Mouse (Mus musculus): ENCODE results near the gene Cbln3. TPM values are rescaled to one million over a fixed set of nuclear protein-coding genes. Genes with fewer than 3 reads are reported as not detected.

Gene Cbln3
- total RNA-seq, 2 experiments from 2014 or later = 0.32 to 0.54 TPM

DNA sequence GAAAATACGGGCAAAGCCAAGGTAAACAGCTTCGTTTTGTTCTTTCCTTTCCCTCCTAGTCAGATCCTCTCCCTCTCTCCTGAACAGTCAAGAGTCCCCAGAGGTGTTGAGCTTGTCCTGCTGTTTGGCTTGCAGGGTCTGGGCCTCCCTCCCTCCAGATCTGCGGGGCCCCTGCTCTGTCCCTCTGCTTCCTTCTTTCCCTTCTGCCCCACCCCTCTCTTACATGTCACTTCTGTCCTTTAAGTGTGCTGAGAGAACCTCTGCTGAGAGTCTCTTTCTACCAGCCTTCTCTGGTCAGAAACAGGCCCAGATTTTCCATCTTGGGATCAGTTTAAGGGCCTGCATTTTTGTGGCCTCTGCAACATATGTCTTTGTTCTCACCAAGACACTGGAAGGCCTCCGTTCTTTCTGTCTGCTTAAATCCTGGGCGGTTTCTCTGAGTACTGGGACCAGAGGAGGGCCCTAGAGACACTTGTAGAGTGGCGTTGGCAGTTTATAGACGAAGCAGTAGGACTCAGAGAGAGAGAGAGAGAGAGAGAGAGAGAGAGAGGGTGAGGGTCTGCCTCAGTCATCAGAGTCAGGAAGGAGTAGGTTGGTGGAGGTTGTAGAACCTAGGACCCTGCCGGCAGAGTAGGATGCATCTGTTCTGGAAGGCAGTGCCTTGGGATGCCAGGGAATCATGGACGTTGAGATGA lies 29.6 kb downstream of the Cbln3 start:
- Histone ChIP-seq H3K27ac (peak overlapping the region; percentile 68), H3K4me3 (peak overlapping the region; percentile 66)
- no peak for DNase-seq (ENCODE audit: low spot score in 2 of 2)
- TF ChIP-seq CTCF (conservative IDR thresholded peaks at IDR 0.05) = no peak

DNA sequence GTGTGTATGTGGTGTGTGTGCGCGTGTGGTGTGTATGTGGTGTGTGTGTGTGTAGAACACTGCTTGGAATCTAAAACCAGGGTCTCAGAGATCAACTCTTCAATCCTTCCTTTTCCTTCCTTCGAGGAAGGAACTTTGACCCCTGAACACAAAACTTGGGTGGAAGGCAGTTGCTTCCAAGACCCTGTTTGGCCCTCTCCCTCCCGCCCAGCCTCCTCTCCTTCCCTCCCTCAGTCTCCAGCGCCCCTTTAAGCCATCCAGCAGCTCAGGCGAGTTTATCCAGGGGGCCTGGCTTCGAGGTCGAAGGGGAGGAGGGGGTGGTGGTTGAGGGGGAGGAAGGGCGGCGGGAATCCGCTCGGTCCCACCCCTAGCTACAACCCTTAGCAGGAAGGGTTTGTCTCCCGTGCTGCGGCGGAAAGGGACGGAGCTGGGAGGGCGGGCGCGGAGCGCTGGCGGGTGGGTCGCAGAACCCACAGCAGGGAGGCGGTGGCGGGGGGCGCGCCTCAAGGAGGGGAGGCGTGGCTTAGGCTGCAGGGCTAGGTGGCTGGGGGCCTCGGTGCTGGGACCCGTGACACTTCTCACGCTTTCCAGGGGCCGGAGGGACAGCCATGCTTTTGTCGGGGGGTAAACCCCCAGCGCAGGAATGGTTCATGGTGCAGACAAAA lies 30.4 kb downstream of the Cbln3 start, which contains the start of gene Nynrin:
Nynrin (plus strand) TSS at position 390 of the 665 bp plus-strand sequence.
- Histone ChIP-seq H3K27ac (peak within 1 kb of the TSS; percentile 68), H3K4me3 (peak within 1 kb of the TSS; percentile 66)
- no peak for TF ChIP-seq CTCF (conservative IDR thresholded peaks at IDR 0.05)
- no peak for DNase-seq (ENCODE audit: low spot score in 2 of 2)

DNA sequence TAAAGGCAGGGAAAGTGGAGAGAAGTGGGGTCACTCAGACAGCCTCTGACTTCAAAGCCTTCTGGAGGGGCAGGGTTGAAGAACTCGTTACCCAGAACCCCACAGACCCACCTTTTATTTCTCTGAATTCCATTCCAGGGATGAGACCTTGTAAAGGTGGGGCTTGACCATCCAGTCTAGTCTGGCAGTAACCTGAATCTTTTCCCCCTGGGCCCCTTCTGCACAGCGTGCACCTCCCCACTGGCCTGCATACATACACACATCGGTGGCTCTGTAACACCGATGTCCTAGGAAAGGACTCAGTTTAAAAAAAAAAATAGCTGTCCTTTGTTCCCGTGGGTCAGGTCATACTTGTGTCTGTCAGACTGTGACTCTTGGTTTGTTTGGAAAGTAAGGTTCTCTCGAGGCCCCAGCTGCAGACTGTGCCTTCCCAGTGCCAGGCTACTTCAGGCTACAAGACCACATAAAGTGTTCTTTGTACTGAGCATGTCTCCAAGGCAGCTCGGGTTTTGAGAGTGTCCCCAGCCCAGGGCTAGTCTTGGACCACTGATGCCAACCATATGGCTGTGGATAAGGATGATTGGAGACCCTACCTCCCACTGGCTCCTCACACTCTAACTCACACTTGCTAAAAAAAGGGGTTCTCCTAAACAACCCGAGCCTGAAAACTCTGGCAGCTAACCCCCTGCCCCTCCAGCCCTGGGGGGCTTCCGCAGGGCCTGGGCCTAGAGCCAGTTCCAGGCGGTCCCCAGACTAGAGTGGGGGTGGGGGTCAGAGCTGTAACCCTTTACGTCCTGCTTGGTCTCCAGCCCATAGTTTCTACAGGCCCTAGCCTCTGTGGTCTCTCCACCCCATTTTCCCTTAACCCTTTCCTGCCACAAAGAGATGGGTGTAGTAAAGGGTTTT lies 31.3 kb downstream of the Cbln3 start:
- peak overlapping the region; percentile 49; the same call in 1 of the 2 replicates for H3K27ac ChIP-seq
- no peak for TF ChIP-seq CTCF (conservative IDR thresholded peaks at IDR 0.05)
- H3K4me3 ChIP-seq = no peak overlapping the region
- DNase-seq (ENCODE audit: low spot score in 2 of 2) = no peak

DNA sequence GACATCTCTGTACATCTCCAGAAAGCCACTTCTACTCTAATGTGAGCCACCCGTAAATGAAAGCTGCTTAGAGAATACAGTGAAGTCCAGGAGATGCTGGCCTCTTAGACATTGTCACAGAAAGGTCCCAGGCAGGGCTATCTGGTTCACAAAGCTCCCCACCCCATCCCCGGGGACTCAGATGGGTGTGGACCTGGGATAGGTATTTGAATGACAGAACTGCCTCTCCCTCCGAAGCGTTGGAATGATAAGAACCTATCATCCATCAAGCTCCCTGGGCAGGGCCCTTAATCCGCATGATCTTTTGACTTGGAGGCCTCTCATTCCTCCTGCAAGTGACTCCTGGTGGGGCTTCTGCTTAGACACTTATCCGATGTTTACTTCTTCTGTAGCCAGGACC lies 33.3 kb downstream of the Cbln3 start:
- Histone ChIP-seq H3K4me3 (no peak overlapping the region), H3K27ac (no peak overlapping the region)
- TF ChIP-seq CTCF (conservative IDR thresholded peaks at IDR 0.05) = no peak
- no peak for DNase-seq (ENCODE audit: low spot score in 2 of 2)

DNA sequence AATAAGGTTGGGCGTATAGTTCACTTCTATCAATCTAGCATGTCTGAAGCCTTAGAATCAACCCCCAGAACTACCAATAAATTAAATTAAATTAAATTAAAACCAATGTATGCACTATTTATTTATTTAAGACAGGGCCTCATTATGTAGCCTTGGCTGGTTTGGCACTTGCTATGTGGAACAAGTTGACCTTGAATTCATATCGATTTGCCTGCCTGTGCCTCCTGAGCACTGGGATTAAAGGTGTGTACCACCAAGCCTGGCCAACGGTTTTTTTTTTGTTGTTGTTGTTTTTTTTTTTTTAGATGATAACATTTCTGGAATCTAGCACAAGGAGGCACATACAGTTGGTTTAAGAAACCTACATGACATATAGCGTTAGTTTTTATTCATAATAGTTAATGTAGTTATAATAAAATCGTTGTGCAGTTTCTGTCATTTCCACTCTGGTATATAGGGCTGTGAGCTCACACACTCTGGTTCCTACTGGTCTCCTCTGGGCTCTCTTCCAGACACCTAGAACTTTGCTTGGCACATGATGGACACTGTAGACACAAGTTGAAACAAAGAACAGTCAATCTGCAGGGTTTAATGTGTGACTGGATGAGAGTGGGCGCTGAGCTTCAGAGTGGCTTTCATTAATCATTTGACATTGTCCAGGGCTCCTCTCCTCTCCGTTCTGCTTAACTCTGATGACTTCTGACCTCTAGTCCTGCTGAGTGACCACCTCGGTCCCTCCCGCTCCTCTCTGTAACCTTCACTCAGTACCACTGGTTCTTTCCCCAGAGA lies 38.5 kb downstream of the Cbln3 start:
- no peak overlapping the region for H3K4me3 ChIP-seq
- no peak overlapping the region for H3K27ac ChIP-seq
- no peak for DNase-seq (ENCODE audit: low spot score in 2 of 2)
- no peak for TF ChIP-seq CTCF (conservative IDR thresholded peaks at IDR 0.05)

DNA sequence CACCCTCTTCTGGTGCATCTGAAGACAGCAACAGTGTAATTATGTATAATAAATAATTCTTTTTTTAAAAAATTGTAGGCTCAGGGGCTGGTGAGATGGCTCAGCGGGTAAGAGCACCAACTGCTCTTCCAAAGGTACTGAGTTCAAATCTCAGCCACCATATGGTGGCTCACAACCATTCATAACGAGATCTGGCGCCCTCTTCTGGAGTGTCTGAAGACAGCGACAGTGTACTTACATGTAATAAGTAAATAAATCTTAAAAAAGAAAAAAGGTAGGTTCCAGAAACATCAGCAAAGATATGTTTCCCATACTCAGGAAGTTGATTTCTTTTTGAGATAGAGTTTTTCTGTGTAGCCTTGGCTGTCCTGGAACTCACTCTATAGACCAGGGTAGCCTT lies 41.4 kb downstream of the Cbln3 start:
- Histone ChIP-seq H3K4me3 (no peak overlapping the region), H3K27ac (no peak overlapping the region)
- peak; percentile 67 for TF ChIP-seq CTCF (conservative IDR thresholded peaks at IDR 0.05)
- no peak for DNase-seq (ENCODE audit: low spot score in 2 of 2)

DNA sequence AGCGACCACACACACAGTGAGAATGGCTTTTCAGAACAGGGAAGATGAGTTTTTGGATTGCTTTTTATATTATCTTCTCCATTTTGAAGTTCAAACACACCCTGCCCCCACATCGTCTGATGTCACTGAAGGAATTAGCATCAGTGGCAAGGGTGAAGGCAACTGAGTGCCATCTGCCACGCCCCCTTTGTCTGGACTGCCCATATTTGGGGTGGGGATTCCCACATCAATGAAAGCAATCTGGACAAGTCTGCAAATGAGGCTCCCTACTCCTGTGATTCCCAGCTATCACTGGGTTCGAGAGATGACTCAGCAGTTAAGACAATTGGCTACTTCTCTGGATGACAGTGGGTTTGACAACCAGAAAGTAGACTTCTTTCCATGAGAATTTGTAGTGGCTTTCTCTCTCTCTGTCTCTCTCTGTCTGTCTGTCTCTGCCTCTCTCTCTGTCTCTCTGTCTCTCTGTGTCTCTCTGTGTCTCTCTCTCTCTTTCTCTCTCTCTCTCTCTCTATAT lies 43.3 kb downstream of the Cbln3 start:
- Histone ChIP-seq H3K4me3 (no peak overlapping the region), H3K27ac (no peak overlapping the region)
- no peak for TF ChIP-seq CTCF (conservative IDR thresholded peaks at IDR 0.05)
- no peak for DNase-seq (ENCODE audit: low spot score in 2 of 2)

DNA sequence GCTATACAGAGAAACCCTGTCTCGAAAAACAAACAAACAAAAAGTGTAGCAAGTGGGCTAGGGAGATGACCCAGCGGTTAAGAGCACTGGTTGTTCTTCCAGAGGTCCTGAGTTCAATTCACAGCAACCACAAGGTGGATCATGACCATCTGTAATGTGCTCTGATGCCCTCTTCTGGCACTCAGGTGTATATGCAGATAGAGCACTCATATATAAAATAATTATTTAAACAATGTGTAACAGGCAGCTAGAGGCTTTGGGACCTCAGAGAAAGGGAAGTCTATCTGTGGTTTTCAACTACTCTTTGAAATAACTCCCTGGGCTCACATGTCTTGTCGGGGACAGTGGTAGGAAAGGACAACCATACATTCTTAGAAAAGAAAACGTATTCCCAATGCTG lies 45.5 kb downstream of the Cbln3 start:
- no peak overlapping the region for H3K27ac ChIP-seq
- no peak overlapping the region for H3K4me3 ChIP-seq
- TF ChIP-seq CTCF (conservative IDR thresholded peaks at IDR 0.05) = peak; percentile 49
- DNase-seq (ENCODE audit: low spot score in 2 of 2) = no peak

DNA sequence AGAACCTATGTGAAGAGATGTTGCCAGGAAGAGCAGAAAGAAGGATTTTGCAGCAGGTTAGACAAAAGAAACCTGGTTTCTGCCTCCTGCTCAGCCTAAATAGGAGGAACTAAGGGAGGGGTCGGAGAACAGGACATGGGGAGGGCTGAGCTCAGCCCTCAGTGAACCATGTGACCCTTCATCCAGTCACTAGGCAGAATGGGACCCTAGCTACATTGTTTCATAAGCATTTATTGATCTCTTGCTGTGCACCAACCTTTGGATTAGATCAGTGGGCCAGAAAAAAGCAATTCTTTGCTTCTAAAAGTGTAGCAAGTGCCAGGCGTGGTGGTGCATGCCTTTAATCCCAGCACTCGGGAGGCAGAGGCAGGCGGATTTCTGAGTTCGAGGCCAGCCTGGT lies 45.9 kb downstream of the Cbln3 start:
- Histone ChIP-seq H3K27ac (no peak overlapping the region), H3K4me3 (no peak overlapping the region)
- no peak for TF ChIP-seq CTCF (conservative IDR thresholded peaks at IDR 0.05)
- DNase-seq (ENCODE audit: low spot score in 2 of 2) = no peak

DNA sequence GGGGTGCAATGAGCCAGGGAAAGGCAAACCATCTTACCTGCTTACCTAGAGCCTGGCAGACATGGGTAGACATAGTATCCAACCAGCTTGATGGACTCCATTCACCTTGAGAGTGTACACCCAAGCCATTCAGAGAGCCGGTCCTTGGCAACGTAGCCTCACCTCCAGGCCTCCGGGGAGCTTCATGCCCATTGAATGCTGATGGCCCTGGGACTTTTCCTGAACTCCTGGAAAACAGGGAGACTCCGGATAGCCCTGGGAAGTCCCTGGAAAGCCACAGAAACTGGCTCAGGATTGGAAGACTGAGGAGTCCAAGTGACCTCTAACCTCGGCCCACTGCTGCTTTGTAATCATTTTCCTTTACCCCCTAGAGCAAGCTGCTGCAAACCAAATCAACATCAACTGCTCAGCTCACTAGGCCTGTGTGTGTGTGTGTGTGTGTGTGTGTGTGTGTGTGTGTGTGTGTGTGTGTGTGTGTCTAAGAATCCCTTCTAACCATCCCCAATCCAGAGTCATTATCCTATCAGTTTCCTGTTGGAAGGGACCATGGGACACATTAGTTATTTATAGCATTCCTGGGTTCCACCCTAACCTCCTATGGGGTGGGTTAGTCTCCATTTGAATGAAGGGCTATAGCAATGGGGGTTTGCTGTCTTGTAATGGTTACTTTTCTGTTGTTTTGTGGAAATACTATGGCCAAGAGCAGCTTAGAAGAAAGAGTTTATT lies 49.2 kb downstream of the Cbln3 start:
- Histone ChIP-seq H3K27ac (no peak overlapping the region), H3K4me3 (no peak overlapping the region)
- DNase-seq (ENCODE audit: low spot score in 2 of 2) = no peak
- no peak for TF ChIP-seq CTCF (conservative IDR thresholded peaks at IDR 0.05)

DNA sequence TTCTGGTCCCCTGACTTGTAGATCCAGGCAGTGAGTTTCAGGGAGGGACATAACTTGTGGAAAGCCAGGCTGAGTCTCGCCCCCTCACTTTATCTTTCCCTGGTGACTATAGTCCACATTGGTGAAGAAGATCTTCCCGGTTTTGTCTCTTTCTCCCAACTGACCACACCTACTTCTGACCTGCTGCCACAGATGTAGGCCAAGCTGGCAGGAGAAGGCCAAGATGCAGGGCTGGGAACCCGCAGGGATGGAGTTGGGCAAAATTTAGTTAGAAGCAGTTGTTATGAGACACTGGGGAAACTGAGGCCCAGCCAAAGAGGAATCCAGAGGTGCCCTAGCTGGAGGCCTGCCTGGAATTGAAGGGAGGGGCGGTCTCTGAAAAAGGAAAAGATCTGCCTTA lies 51.1 kb downstream of the Cbln3 start:
- Histone ChIP-seq H3K27ac (no peak overlapping the region), H3K4me3 (no peak overlapping the region)
- DNase-seq (ENCODE audit: low spot score in 2 of 2) = no peak
- TF ChIP-seq CTCF (conservative IDR thresholded peaks at IDR 0.05) = no peak

DNA sequence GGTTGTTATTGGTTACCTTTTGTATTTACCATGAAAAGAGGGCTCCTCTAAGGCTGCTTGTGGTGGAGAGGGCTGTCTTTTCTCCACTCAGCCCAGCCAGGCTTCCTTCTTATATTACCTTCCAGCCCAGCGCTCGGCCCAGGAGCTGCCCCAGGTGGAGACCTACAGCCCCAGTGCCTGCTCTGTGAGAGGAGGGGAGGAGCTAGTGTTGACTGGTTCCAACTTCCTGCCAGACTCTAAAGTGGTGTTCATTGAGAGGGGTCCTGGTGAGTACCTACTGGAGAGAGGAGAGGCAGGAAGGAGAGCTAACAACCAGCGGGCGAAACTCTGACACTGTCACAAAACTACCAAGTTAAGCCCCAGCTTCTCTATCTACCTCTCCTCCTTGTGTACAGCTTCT lies 53.9 kb downstream of the Cbln3 start:
- no peak for TF ChIP-seq CTCF (conservative IDR thresholded peaks at IDR 0.05)
- H3K4me3 ChIP-seq = no peak overlapping the region
- no peak for DNase-seq (ENCODE audit: low spot score in 2 of 2)
- H3K27ac ChIP-seq = no peak overlapping the region

Measured in layer of hippocampus, adult 2 months (tissue).